Mouse (Mus musculus) embryonic fibroblast, embryonic 13.5 days (primary cell): ENCODE data around the gene Mybpc3.

Source experiments
- CTCF ChIP-seq: IDR thresholded peaks from 2 replicates; pipeline ENCODE4 v1.5.1; 2011; ENCODE audit warnings: mild to moderate bottlenecking, control low read depth, low read length, moderate library complexity, borderline replicate concordance; ENCODE audit not compliant: insufficient read depth
- POLR2A ChIP-seq: IDR thresholded peaks from 2 replicates; pipeline ENCODE4 v1.6.1; 2011; ENCODE audit warnings: low read depth, mild to moderate bottlenecking, control low read depth, low read length, moderate library complexity

DNA sequence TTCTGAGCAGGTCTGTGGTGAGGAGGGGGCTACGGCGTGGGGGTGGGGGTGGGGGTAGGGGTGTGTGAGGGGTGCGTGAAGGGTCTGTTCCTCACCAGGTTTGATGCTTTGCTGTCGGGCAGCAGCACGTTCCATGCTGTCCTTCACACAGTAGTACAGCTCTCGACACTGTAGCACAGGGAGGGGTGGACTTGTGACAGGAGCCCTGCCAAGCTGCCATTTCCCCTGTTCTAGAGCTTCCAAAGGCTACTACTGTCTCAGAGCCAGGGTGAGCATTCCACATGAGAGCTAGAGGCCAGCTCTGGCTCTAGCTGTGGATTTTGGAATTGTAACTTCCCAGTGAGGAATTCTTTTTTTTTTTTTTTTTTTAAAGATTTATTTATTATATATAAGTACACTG, 25.0 kb downstream of the Mybpc3 start:
- TF ChIP-seq CTCF (no peak), POLR2A (no peak)
